Mouse (Mus musculus): ENCODE measurements around the gene Olfr1153.

Olfr1153 gene

DNA sequence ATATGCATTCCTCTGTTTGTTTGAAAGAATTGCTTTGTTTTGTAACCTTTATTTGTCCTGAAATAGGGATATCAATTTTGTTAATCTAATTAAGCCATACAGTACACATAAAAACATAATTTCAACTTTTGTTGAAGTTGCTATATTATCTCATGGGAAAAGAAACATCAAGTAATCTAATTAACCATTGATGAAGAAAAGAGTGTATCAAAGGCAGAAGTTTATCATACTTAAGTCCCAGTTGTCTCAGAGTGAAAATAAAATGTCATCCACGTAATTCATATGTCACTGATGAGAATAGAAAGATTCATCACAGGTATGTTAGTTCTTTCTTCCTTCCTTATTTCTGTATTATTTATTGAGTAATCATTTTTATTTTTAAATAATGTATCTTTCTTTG lies at the start of gene Olfr1153:
Gene Olfr1153 (plus strand): TSS at position 301 of the 400 bp plus-strand sequence.
- DNase-seq (ENCODE audit: low spot score in 2 of 2) = no peak

DNA sequence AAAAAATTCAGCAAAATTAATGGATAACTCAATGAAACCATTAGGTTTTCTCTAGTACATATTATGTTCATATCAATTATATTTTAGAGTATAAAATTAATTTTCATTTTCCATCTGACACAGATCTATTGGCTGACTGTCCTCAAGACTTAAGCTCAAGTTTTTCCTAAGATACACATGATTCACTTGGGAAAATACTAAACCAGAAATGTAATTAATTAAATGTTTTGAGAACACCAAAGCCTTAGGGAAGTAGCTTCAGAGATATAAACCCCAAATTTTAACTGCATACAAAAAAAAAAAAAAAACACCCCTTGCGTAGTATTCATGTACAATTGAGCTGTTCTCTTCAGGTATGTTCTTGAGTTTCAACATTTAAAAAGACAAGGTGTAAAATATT lies 39.2 kb upstream of the Olfr1153 start, which contains the start of gene Olfr1151:
Gene Olfr1151 (plus strand): TSS at position 301 of the 400 bp plus-strand sequence.
- DNase-seq (ENCODE audit: low spot score in 2 of 2) = no peak

DNA sequence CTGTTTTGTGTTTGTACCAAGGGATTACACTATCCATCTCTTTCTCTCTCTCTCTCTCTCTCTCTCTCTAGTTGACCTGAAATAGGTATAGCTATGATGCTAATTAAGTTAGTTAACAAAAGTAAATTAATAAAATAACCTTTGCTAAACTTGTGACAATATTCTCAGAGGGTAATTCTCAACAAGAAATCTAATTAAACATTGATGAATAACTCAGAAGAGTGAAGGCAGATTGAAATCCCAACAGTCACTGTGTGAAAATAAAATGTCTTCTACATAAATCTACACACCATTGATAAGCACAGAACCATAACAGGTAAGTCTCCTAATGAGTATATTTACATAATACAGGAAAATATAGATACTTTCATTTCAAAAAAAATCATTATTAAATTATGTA lies 28.6 kb upstream of the Olfr1153 start, which contains the start of gene Olfr1152:
Gene Olfr1152 (plus strand): TSS at position 301 of the 400 bp plus-strand sequence.
- no peak for DNase-seq (ENCODE audit: low spot score in 2 of 2)

DNA sequence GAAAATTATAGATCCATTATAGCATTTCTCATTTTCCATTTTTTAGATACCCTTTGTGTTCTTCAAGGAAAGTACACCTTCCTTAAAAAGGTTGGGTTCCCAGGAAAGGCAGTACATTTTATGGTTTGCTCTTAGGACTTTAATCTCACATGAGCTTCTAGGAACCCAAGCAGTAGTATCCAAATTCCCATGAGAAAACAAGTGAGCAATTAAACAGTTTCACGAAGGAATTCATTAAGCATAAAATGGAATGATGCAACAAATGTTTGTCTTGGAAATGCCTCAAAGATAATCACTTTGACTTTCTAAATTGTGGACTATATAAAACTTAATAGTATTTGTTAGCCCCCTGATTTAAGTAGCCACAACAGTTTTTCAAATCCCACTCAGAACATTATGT lies 10.3 kb downstream of the Olfr1153 start, which contains the start of gene Olfr1154:
Gene Olfr1154 (minus strand): TSS at position 101 of the 400 bp plus-strand sequence.
- no peak for DNase-seq (ENCODE audit: low spot score in 2 of 2)

DNA sequence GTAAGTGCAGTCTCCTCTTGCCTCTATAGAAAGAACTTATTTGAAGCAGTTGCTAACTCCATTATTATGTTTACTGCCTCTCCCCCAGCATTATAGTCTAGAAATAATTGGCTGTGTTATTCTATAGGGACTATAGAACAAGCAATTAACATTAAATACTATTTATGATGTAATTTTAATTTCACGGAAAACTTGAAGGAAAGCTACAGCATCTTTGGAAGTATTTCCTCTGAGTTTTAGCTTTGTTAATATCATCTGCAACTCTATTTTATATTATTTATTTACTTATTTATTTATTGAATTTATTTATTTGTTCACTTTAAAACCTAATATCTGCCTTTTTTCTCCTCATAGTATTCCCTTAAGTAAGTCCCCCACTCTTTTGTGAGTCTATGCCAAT lies 50.3 kb downstream of the Olfr1153 start, which contains the start of gene Olfr1155:
Gene Olfr1155 (minus strand): TSS at position 101 of the 400 bp plus-strand sequence.
- DNase-seq (ENCODE audit: low spot score in 2 of 2) = no peak

All from natural killer cell, adult 2 months (primary cell).